Mouse (Mus musculus) myocyte (in vitro differentiated cells): Measurements from ENCODE around the gene Zbtb24.

Source experiments
- MAX ChIP-seq: IDR thresholded peaks from one replicate; pipeline ENCODE4 v1.6.1; 2011; ENCODE audit warnings: low read depth, mild to moderate bottlenecking, control low read depth
- MYOD1 ChIP-seq, 3 experiments: IDR thresholded peaks; one replicate each; pipeline ENCODE4 v1.6.1; 2011; ENCODE audit warnings: control low read depth in 2 of 3, low read depth in 2 of 3, mild to moderate bottlenecking in 2 of 3, moderate library complexity in 1 of 3; ENCODE audit not compliant: insufficient read length in 2 of 3, control insufficient read depth in 1 of 3
- MYOG ChIP-seq, 3 experiments: IDR thresholded peaks; one replicate each; pipeline ENCODE4 v1.6.1; 2011; ENCODE audit warnings: control low read depth in 2 of 3, low read depth in 2 of 3, mild to moderate bottlenecking in 2 of 3; ENCODE audit not compliant: insufficient read length in 2 of 3, control insufficient read depth in 1 of 3, insufficient read depth in 1 of 3
- POLR2A ChIP-seq: IDR thresholded peaks from one replicate; pipeline ENCODE4 v1.6.1; 2011; ENCODE audit warnings: low read depth, mild to moderate bottlenecking, control low read depth, moderate library complexity; ENCODE audit not compliant: insufficient read length
- POLR2AphosphoS2 ChIP-seq: IDR thresholded peaks from one replicate; pipeline ENCODE4 v1.6.1; 2011; ENCODE audit warnings: low read depth, control low read depth; ENCODE audit not compliant: insufficient read length
- TCF12 ChIP-seq: IDR thresholded peaks from one replicate; pipeline ENCODE4 v1.6.1; 2011; ENCODE audit warnings: mild to moderate bottlenecking, control low read depth; ENCODE audit not compliant: poor library complexity, insufficient read depth, severe bottlenecking
- TCF3 ChIP-seq: IDR thresholded peaks from one replicate; pipeline ENCODE4 v1.6.1; 2011; ENCODE audit warnings: low read depth, control low read depth; ENCODE audit not compliant: insufficient read length
- USF1 ChIP-seq: IDR thresholded peaks from one replicate; pipeline ENCODE4 v1.6.1; 2011; ENCODE audit warnings: low read depth, mild to moderate bottlenecking, control low read depth, moderate library complexity

DNA sequence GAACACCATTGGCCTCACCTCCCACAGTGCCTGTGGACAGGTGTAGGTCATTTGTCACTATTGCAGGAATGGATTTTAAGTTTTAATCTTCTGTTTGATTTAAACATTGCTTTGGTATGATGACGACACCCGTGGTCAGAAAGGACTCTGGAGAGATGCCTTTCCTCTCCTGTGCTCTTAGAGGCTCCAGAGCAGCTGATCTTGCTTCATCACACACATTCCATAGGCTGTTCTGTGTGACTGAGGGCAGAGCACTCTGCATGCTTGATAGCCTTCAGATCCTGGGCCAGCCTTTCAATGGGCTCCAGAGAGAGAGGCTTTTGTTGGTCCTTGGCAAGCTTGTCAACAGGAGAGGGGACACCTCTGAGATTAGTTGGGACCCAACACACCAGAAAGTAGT, 46.8 kb upstream of the Zbtb24 start:
- TF ChIP-seq POLR2A (no peak), USF1 (no peak), POLR2AphosphoS2 (no peak), TCF12 (no peak), MYOD1 (IDR thresholded peaks at IDR 0.05; ENCODE audit: control insufficient read depth in 1 of 3, insufficient read length in 2 of 3, low read depth in 2 of 3) (no peak), MYOG (IDR thresholded peaks at IDR 0.05; ENCODE audit: control insufficient read depth in 1 of 3, insufficient read depth in 1 of 3, insufficient read length in 2 of 3, low read depth in 2 of 3) (no peak), MAX (no peak), TCF3 (no peak)
